ENCODE assay signal across 9 mouse cellular contexts in the genomic region with DNA sequence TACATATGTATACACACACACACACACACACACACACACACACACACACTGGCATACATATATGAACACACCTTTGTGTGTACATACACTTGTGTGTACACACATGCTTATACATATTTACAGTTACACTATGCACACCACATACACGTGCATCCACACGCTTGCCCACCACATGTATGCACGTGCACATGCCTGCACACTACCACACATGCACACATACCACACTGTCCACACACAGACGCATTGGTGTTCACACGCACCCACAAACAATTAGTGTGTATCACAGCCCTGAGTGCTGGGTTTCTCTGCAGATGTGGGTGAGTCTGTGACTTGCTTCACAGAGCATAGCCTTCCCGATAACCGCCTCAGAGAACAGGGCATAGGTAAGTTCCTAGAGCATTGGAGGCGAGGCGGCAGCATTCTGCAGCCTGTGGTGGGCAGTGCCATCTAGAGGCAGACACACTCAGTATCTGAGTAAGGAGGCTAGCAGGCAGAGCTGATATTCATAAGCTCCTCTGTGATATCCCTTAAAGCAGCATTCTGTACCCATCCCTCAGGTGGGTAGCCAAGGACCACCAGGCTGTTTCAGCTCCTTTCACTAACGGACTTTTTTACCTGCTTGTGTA. TPM values are rescaled to one million over a fixed set of nuclear protein-coding genes. Genes with fewer than 3 reads are reported as not detected.
DNase-seq lines count a peak whose midpoint lies in the region; ATAC-seq and TF ChIP-seq lines count a peak whose summit lies in the region.
"Had no signal": no experiment of that assay in that cellular context is flagged by ENCODE, and none has a peak within 500 bp of the region (broad histone marks: within the 10 kb centered on the region; RNA-seq: fewer than 3 reads in every experiment).

No protein-coding gene starts in this region.

- no peaks in the 10 kb centered on the region for H3K27me3 ChIP-seq in lung, postnatal 0 days (replicated peaks; ENCODE audit: insufficient read depth, low read length)
- no peaks in the 10 kb centered on the region for H3K27me3 ChIP-seq in embryonic facial prominence, embryonic 11.5 days (ENCODE audit: control insufficient read depth, insufficient read depth, low read length)
- H3K27me3 ChIP-seq: embryonic facial prominence, embryonic 13.5 days had no signal

- no peak overlapping the region for H3K27ac ChIP-seq in lung, postnatal 0 days (ENCODE audit: low read length)
- no peak overlapping the region for H3K27ac ChIP-seq in embryonic facial prominence, embryonic 11.5 days (replicated peaks; ENCODE audit: low read depth, low read length)
- H3K27ac ChIP-seq: embryonic facial prominence, embryonic 13.5 days had no signal

- H3K9me3 ChIP-seq in lung, postnatal 0 days (ENCODE audit: low read length), result no peaks in the 10 kb centered on the region
- H3K9me3 ChIP-seq in embryonic facial prominence, embryonic 11.5 days (replicated peaks; ENCODE audit: control insufficient read depth, low read length), result no peaks in the 10 kb centered on the region
- H3K9me3 ChIP-seq: embryonic facial prominence, embryonic 13.5 days had no signal

- no peak overlapping the region for H3K4me3 ChIP-seq in lung, postnatal 0 days (ENCODE audit: low read depth, low read length)
- H3K4me3 ChIP-seq in embryonic facial prominence, embryonic 11.5 days (ENCODE audit: low read depth, low read length), result no peak overlapping the region
- H3K4me3 ChIP-seq: embryonic facial prominence, embryonic 13.5 days had no signal

- no peak for ATAC-seq in lung, postnatal 0 days
- 0 out of 2 replicates have a peak, but pooled peaks have one; percentile 35 for ATAC-seq in embryonic facial prominence, embryonic 11.5 days (replicated peaks; ENCODE audit: insufficient number of reproducible peaks, low FRiP score, low TSS enrichment, low read depth)

- peak; percentile 58 for TF ChIP-seq CTCF in lung, postnatal 0 days (IDR thresholded peaks at IDR 0.05)

- peak; percentile 12 for DNase-seq in adrenal gland, postnatal 10 days
- DNase-seq in adrenal gland, adult 8-10 months, result no peak
- no peak for DNase-seq in lung, postnatal 0 days (ENCODE audit: low spot score)
- DNase-seq in lung, adult 18-20 months, result no peak
- peak; percentile 26 for DNase-seq in embryonic facial prominence, embryonic 11.5 days (ENCODE audit: low spot score)
- peak; percentile 63 to 77 for DNase-seq in left cerebral cortex, postnatal 25 days (ENCODE audit: low spot score in 2 of 2)
- no peak for DNase-seq in spleen, adult 18-20 months
- DNase-seq in spleen, adult 12 weeks (ENCODE audit: low spot score), result no peak

- intact Hi-C loops in left cerebral cortex, postnatal 25 days (cut with DNase I), result loop anchor here (5.0 kb wide), 2 partner anchors 175 to 230 kb away; no protein-coding TSS in a partner anchor

- no peak overlapping the region for H3K4me2 ChIP-seq in lung, postnatal 0 days (replicated peaks; ENCODE audit: low read depth, low read length)
- H3K4me2 ChIP-seq in embryonic facial prominence, embryonic 11.5 days (ENCODE audit: low read depth, low read length), result no peak overlapping the region
- H3K4me2 ChIP-seq: embryonic facial prominence, embryonic 13.5 days had no signal

- 64% methylated on average over 10 of the region's 10 CpGs for WGBS in lung, postnatal 0 days
- WGBS in embryonic facial prominence, embryonic 11.5 days, result 72% methylated on average over 10 of the region's 10 CpGs

- no peaks in the 10 kb centered on the region for H3K36me3 ChIP-seq in lung, postnatal 0 days (ENCODE audit: insufficient read depth, low read length)
- H3K36me3 ChIP-seq in embryonic facial prominence, embryonic 11.5 days (replicated peaks; ENCODE audit: control insufficient read depth, insufficient read depth, low read depth, low read length), result no peaks in the 10 kb centered on the region
- H3K36me3 ChIP-seq: embryonic facial prominence, embryonic 13.5 days had no signal

- H3K9ac ChIP-seq in lung, postnatal 0 days (replicated peaks; ENCODE audit: low read depth), result no peak overlapping the region
- no peak overlapping the region for H3K9ac ChIP-seq in embryonic facial prominence, embryonic 11.5 days (replicated peaks; ENCODE audit: low read length)
- H3K9ac ChIP-seq: embryonic facial prominence, embryonic 13.5 days had no signal

- TF ChIP-seq EP300 in lung, postnatal 0 days (IDR thresholded peaks at IDR 0.05), result no peak

- no peaks in the 10 kb centered on the region for H3K4me1 ChIP-seq in lung, postnatal 0 days (ENCODE audit: insufficient read depth, low read depth, low read length)
- no peaks in the 10 kb centered on the region for H3K4me1 ChIP-seq in embryonic facial prominence, embryonic 11.5 days (ENCODE audit: control insufficient read depth, insufficient read depth, low read length)
- H3K4me1 ChIP-seq: embryonic facial prominence, embryonic 13.5 days had no signal

RNA-seq across cellular contexts. Expression of gene Kndc1, which starts 17.2 kb away (rescaled TPM):
- under 1 TPM; 0.42 to 0.55 TPM for total RNA-seq in adrenal gland, postnatal 10 days (2021)
- total RNA-seq in adrenal gland, adult 8-10 months (2022), result 1 to 10 TPM in 3 of 4 experiments, under 1 TPM in 1; 0.93 to 3.0 (median 2.4) TPM
- 0.97 and 0.98 TPM in 2 replicates for polyA plus RNA-seq in lung, postnatal 0 days (2015; fragmentation: Nextera tagmentation; extraction: Ambion mirVana)
- polyA plus RNA-seq in embryonic facial prominence, embryonic 11.5 days (2014; fragmentation: Nextera tagmentation; extraction: Ambion mirVana), result 0.21 and 0.24 TPM in 2 replicates
- 10 to 100 TPM; 54.4 to 58.6 TPM for total RNA-seq in left cerebral cortex, postnatal 25 days (2021)

RNA-seq across cellular contexts. Expression of gene Adgra1, which starts 43.3 kb away (rescaled TPM):
- 1 to 10 TPM; 2.4 to 3.9 TPM for total RNA-seq in adrenal gland, postnatal 10 days (2021)
- total RNA-seq in adrenal gland, adult 8-10 months (2022), result 1 to 10 TPM; 4.1 to 5.7 (median 5.1) TPM
- polyA plus RNA-seq in lung, postnatal 0 days (2015; fragmentation: Nextera tagmentation; extraction: Ambion mirVana), result 0.11 and 0.49 TPM in 2 replicates
- polyA plus RNA-seq in embryonic facial prominence, embryonic 11.5 days (2014; fragmentation: Nextera tagmentation; extraction: Ambion mirVana), result 0.87 and 1.6 TPM in 2 replicates
- total RNA-seq in left cerebral cortex, postnatal 25 days (2021), result 10 to 100 TPM; 52.6 to 71.6 TPM

Comparison
In these comparisons a context has a peak if more than half of its experiments do, and no peak if none do; other contexts are left out.
1. DNase-seq: peak in adrenal gland, postnatal 10 days (single experiment), embryonic facial prominence, embryonic 11.5 days (single experiment) and left cerebral cortex, postnatal 25 days (2 of 2); none in adrenal gland, adult 8-10 months (single experiment), lung, postnatal 0 days (single experiment), lung, adult 18-20 months (0 of 2), spleen, adult 18-20 months (0 of 2) and spleen, adult 12 weeks (single experiment).
2. RNA of gene Kndc1, which starts 17.2 kb away (total RNA-seq): 54.4 to 58.6 TPM in left cerebral cortex, postnatal 25 days; 0.93 to 3.0 TPM in adrenal gland, adult 8-10 months and 0.42 to 0.55 TPM in adrenal gland, postnatal 10 days; every median in the first group is over 10 times any median in the second.
3. RNA of gene Adgra1, which starts 43.3 kb away (total RNA-seq): 52.6 to 71.6 TPM in left cerebral cortex, postnatal 25 days; 4.1 to 5.7 TPM in adrenal gland, adult 8-10 months and 2.4 to 3.9 TPM in adrenal gland, postnatal 10 days; every median in the first group is over 4 times any median in the second.